Mouse (Mus musculus): ENCODE measurements around the gene Cbl. TPM values are rescaled to one million over a fixed set of nuclear protein-coding genes. Genes with fewer than 3 reads are reported as not detected.

Cbl gene
- polyA plus RNA-seq, 1 experiment from 2014 or later = 20.2 TPM

DNA sequence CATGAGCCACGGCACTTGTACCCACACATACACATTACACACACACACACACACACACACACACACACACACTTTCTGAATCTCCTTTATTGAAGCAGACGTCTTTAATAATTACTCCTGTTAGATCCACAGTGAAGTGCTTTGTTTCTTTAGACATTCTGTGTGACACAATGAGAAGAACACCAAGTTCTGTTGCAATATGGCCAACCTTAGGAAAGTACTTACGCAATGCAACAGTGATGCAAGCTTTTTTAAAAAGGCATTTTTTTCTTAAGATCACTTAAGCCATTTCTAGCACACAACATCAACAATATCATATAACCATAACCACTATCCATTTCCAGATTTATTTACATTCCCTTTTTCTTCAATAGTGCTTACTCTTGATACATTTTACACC lies 42.7 kb downstream of the Cbl start:
- ChIA-PET CTCF (no interaction called here), POLR2A (no interaction called here)
- H3K27me3 ChIP-seq = no peaks in the 10 kb centered on the region
- DNase-seq (ENCODE audit: low read depth, low spot score) (no peak), ATAC-seq (no peak)
- no peak for TF ChIP-seq CTCF (IDR thresholded peaks at IDR 0.05)
- in situ Hi-C loops (cut with MboI; ENCODE audit: low pct_unique_long_range_greater_than_20kb) = no loop called here

DNA sequence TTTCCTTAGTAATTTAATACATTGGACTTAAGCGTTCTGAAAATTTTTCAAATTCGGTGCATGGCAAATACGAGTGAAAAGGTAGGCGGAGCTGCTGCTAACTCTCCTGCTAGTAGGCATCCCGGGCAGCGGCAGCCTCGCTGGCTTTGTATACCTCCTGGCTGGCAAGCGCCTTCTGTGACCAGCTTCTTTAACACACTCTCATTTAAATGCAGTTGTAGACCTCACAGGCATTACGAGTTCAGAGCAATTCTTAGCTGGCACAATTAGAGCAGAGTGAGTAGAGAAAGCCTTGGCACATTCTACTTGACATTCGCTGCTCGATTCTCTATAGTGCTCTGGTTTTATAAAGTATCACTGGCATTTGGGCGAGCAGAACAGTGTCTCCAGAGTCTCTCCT lies 45.6 kb downstream of the Cbl start:
- no peak for TF ChIP-seq CTCF (IDR thresholded peaks at IDR 0.05)
- ChIA-PET CTCF (no interaction called here), POLR2A (no interaction called here)
- ATAC-seq = no peak
- H3K27me3 ChIP-seq = no peaks in the 10 kb centered on the region
- DNase-seq (ENCODE audit: low read depth, low spot score) = no peak
- in situ Hi-C loops (cut with MboI; ENCODE audit: low pct_unique_long_range_greater_than_20kb) = no loop called here

DNA sequence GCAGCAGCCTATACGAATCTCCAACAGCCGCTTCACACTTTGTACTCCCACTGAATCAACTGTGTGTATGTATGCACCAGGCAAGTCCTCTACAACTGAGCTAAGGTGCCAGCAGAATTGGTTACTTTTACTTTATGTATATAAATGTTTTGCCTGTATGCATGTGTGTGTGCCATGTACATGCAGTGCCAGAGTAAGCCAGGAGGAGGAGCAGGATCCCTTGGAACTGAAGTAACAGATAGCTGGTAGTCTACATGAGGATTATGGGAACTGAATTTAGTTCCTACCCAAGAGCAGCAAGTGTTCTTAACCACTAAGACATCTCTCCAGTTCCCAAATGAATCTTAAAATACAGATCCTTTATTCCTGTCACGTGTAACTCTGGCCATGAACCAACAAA lies 51.6 kb downstream of the Cbl start:
- no peak for DNase-seq (ENCODE audit: low read depth, low spot score)
- CTCF ChIA-PET = interaction anchor here (0.7 to 1.6 kb wide), 3 partner anchors 8 to 13 kb away, joined by 3 to 4 read pairs (median 3); no protein-coding TSS in a partner anchor
- peak; percentile 55 for TF ChIP-seq CTCF (IDR thresholded peaks at IDR 0.05)
- no peaks in the 10 kb centered on the region for H3K27me3 ChIP-seq
- ATAC-seq = no peak
- POLR2A ChIA-PET = no interaction called here
- in situ Hi-C loops (cut with MboI; ENCODE audit: low pct_unique_long_range_greater_than_20kb) = no loop called here

DNA sequence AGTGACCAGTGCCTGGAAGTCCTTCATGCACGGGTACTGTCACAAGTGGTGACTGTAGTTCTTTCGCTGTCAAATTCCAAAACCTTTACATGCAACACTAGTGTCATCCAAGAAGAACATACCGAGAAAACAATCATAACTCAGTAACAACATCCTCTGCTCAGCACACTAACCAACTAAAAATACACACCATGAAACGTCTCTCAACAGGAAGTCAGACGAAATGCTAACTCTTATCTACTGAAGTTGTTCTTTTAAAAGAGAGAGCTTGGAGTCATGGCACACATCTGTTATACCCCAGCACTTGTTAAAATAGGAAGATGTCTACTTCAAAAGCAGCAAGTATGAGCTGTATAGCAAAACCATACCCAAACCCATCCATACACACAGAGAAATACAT lies 52.3 kb downstream of the Cbl start:
- ChIA-PET POLR2A (no interaction called here), CTCF (interaction anchor here (0.9 to 1.8 kb wide), 4 partner anchors 9 to 43 kb away, joined by 3 to 6 read pairs (median 4); no protein-coding TSS in a partner anchor)
- ATAC-seq = no peak
- in situ Hi-C loops (cut with MboI; ENCODE audit: low pct_unique_long_range_greater_than_20kb) = no loop called here
- no peaks in the 10 kb centered on the region for H3K27me3 ChIP-seq
- DNase-seq (ENCODE audit: low read depth, low spot score) = no peak
- no peak for TF ChIP-seq CTCF (IDR thresholded peaks at IDR 0.05)

DNA sequence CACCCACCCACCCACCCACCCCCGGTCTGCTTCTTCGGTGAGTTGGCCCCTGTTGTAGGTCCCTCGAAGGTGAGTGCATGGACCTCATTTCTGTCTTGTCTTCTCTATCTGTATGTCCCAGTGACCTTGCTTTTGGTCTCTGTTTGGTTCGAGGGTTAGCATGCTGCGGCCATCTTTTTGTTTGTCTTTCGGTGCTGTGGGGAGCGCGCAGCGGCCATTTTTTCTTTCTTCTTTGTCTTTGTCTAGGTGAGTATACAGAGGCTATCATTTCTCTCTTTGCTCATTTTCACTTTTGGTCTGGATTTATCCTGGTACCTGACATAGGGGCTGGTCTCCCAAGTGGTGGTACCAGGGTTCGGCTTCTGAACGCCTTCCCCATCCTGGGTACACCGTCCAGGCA lies 55.0 kb downstream of the Cbl start:
- no peaks in the 10 kb centered on the region for H3K27me3 ChIP-seq
- POLR2A ChIA-PET = no interaction called here
- ATAC-seq = no peak
- DNase-seq (ENCODE audit: low read depth, low spot score) = no peak
- in situ Hi-C loops (cut with MboI; ENCODE audit: low pct_unique_long_range_greater_than_20kb) = no loop called here
- TF ChIP-seq CTCF (IDR thresholded peaks at IDR 0.05) = no peak
- CTCF ChIA-PET = no interaction called here

DNA sequence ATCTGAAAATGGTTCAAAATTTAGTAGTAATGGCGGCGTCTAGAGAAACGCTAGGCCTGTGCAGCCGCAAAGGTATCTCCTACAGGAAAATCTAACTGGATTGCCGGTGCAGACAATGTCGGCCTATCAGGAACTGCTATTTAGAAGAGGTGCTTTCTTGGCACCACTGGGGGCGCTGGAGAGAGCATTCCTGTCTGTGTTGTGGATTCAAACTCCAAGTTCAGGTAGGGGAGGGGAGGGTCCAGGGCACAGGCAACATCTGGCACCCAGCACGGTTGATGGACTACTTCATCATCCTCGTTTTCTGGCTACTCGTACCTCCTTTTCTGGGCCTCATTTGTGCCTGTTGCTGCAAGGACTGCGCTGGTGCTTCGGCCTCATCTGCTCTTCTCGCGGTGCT lies 55.5 kb downstream of the Cbl start:
- peak; percentile 52 for TF ChIP-seq CTCF (IDR thresholded peaks at IDR 0.05)
- DNase-seq (ENCODE audit: low read depth, low spot score) (no peak), ATAC-seq (no peak)
- ChIA-PET CTCF (no interaction called here), POLR2A (no interaction called here)
- H3K27me3 ChIP-seq = no peaks in the 10 kb centered on the region
- in situ Hi-C loops (cut with MboI; ENCODE audit: low pct_unique_long_range_greater_than_20kb) = no loop called here

DNA sequence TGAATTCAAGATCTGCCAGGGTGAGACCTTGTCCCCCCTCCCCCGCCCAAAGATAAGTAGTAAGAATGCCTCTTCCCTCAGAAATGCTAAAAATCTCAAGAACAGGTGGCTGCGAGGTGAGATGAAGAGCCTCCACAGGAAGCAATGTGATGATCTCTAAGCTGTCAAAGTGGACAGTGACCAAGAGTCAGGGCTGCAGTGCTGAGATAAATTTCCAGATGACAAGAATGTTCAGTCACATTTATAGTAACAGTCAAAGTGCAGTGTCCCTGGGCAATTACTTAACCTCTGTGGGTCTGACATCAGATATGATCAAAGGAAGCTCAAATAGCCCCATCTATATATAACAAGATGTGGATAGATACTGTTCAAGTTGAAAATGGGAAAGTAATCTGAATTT lies 56.4 kb downstream of the Cbl start:
- no peaks in the 10 kb centered on the region for H3K27me3 ChIP-seq
- TF ChIP-seq CTCF (IDR thresholded peaks at IDR 0.05) = no peak
- ChIA-PET POLR2A (interaction anchor here (0.9 kb wide), 1 partner anchor 11 kb away, joined by 3 read pairs; no protein-coding TSS in a partner anchor), CTCF (interaction anchor here (1.0 kb wide), 2 partner anchors 22 to 57 kb away, joined by 3 read pairs; no protein-coding TSS in a partner anchor)
- in situ Hi-C loops (cut with MboI; ENCODE audit: low pct_unique_long_range_greater_than_20kb) = no loop called here
- DNase-seq (ENCODE audit: low read depth, low spot score) = no peak
- ATAC-seq = no peak

DNA sequence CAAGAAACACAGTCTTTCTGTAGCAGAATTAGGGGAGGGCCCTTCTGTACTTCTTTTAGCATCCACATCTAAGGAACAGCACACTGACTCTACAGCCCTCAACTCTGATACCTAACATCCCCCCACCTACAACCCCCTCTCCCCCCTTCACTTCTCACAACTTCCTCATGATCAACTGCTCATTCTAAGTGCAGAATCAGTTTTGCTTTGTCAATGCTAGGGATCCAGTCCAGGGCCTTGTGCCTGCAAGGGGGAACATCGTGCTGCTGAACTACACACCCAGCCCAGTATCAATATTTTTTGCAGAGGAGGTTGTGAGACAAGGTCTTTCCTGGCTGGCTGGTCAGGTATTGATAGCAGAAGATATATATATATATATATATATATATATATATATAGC lies 57.9 kb downstream of the Cbl start:
- no peak for ATAC-seq
- in situ Hi-C loops (cut with MboI; ENCODE audit: low pct_unique_long_range_greater_than_20kb) = no loop called here
- no peak for DNase-seq (ENCODE audit: low read depth, low spot score)
- POLR2A ChIA-PET = no interaction called here
- H3K27me3 ChIP-seq = no peaks in the 10 kb centered on the region
- CTCF ChIA-PET = interaction anchor here (0.9 to 1.1 kb wide), 2 partner anchors 28 to 58 kb away, joined by 3 to 5 read pairs; partner anchors contain the start of gene Cbl
- TF ChIP-seq CTCF (IDR thresholded peaks at IDR 0.05) = no peak

DNA sequence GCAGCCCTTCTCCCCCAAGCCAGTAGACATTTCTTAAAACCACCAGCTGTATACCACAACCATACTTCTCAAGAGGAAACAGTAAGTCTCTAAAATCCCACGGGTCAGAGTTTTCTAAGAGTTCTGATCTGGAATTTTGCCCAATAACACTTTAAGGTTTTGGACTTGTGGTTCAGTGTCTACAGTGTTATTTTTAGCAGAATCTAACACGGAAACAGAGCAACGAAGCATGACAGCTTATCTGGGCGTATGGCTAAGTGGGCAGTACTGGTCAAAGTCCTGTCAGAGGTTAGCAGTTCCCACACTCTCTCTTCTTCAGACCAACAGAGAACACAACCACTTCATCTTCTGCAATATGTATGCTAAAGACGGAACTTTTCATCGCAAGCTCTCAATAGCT lies 58.3 kb downstream of the Cbl start:
- CTCF ChIA-PET = interaction anchor here (0.9 to 1.1 kb wide), 2 partner anchors 28 to 58 kb away, joined by 3 to 5 read pairs; partner anchors contain the start of gene Cbl
- in situ Hi-C loops (cut with MboI; ENCODE audit: low pct_unique_long_range_greater_than_20kb) = no loop called here
- no peak for TF ChIP-seq CTCF (IDR thresholded peaks at IDR 0.05)
- ATAC-seq = peak; percentile 60
- H3K27me3 ChIP-seq = no peaks in the 10 kb centered on the region
- POLR2A ChIA-PET = no interaction called here
- peak; percentile 28 for DNase-seq (ENCODE audit: low read depth, low spot score)

DNA sequence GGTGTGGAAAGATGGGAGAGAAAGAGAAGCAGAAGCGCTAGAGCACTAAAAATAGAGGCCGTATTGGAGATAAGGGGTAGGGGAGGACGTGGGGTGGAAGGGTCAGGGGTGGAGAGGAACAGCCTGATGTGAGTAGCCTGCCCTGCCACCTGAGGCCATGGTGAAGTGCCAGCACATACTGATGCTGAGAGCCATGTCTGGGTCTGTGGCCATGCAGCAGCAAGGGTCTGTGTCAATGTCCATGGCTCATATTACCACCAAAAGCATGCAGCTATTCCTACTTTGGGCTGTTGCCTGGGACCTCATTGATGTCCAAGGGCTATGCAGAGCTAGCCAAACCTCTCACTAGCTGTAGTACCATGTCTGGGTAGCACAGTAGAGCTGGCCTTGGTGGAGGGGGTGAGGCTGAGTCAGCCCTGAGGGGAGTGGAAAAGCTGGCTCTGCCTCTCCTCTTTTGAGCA lies 63.1 kb downstream of the Cbl start:
- no peaks in the 10 kb centered on the region for H3K27me3 ChIP-seq
- POLR2A ChIA-PET = interaction anchor here (0.6 kb wide), 1 partner anchor 119 kb away, joined by 3 read pairs; no protein-coding TSS in a partner anchor
- in situ Hi-C loops (cut with MboI; ENCODE audit: low pct_unique_long_range_greater_than_20kb) = no loop called here
- no peak for ATAC-seq
- no peak for TF ChIP-seq CTCF (IDR thresholded peaks at IDR 0.05)
- DNase-seq (ENCODE audit: low read depth, low spot score) = no peak
- CTCF ChIA-PET = interaction anchor here (1.3 to 2.2 kb wide), 2 partner anchors 8 to 13 kb away, joined by 3 to 7 read pairs; no protein-coding TSS in a partner anchor

DNA sequence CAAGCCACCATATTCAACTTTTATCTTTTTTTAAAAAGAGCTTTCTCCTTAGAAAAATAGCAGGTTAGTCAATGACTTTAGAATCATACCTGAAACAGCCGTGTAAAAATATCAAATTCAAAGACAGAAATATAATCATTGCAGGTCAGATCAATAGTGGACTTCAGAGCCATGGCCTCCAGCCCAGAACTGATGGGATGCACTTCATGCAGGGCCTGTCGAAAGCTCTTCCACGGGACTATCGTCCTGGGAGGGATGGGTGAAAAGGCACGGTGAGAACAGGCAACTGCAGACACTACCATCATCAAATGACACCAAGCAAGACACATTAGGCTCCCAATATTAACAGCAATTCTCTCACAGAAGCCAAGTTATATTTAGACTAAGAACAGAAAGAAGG lies 64.9 kb downstream of the Cbl start:
- DNase-seq (ENCODE audit: low read depth, low spot score) (no peak), ATAC-seq (no peak)
- no peaks in the 10 kb centered on the region for H3K27me3 ChIP-seq
- ChIA-PET CTCF (interaction anchor here (0.8 to 1.0 kb wide), 2 partner anchors 14 to 23 kb away, joined by 3 read pairs; no protein-coding TSS in a partner anchor), POLR2A (interaction anchor here (1.3 kb wide), 1 partner anchor 17 kb away, joined by 3 read pairs; no protein-coding TSS in a partner anchor)
- TF ChIP-seq CTCF (IDR thresholded peaks at IDR 0.05) = no peak
- in situ Hi-C loops (cut with MboI; ENCODE audit: low pct_unique_long_range_greater_than_20kb) = no loop called here

DNA sequence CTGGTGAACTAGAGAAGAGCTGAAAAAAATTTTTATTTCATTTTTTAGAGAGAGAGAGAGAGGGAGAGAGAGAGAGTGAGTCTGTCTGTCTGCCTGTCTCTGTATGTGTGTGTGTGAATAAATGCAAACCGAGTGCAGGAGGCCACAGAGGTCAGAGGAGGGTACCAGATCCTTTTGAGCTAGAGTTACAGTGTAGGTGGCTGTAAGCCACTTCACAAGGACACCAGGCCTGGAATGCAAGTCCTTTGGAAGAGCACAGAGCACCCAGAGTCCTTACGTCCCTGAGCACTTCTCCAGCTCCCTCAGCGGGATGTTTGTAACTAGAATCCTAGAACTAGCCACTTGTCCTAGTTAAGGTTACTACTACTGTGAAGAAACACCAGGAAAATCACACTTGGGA lies 74.0 kb downstream of the Cbl start:
- DNase-seq (ENCODE audit: low read depth, low spot score) (no peak), ATAC-seq (no peak)
- TF ChIP-seq CTCF (IDR thresholded peaks at IDR 0.05) = no peak
- no peaks in the 10 kb centered on the region for H3K27me3 ChIP-seq
- in situ Hi-C loops (cut with MboI; ENCODE audit: low pct_unique_long_range_greater_than_20kb) = no loop called here
- CTCF ChIA-PET = no interaction called here
- POLR2A ChIA-PET = no interaction called here

All from Patski (cell line).